Mouse (Mus musculus) urinary bladder, postnatal 36 days (tissue): Measurements from ENCODE around the gene Csgalnact2.

Experiments used
- DNase-seq, 2 experiments: peaks; one replicate each; pipeline ENCODE4 v3.0.0; 2022; ENCODE audit warnings: low spot score in 2 of 2, mixed read lengths in 1 of 2

The Csgalnact2 gene

DNA sequence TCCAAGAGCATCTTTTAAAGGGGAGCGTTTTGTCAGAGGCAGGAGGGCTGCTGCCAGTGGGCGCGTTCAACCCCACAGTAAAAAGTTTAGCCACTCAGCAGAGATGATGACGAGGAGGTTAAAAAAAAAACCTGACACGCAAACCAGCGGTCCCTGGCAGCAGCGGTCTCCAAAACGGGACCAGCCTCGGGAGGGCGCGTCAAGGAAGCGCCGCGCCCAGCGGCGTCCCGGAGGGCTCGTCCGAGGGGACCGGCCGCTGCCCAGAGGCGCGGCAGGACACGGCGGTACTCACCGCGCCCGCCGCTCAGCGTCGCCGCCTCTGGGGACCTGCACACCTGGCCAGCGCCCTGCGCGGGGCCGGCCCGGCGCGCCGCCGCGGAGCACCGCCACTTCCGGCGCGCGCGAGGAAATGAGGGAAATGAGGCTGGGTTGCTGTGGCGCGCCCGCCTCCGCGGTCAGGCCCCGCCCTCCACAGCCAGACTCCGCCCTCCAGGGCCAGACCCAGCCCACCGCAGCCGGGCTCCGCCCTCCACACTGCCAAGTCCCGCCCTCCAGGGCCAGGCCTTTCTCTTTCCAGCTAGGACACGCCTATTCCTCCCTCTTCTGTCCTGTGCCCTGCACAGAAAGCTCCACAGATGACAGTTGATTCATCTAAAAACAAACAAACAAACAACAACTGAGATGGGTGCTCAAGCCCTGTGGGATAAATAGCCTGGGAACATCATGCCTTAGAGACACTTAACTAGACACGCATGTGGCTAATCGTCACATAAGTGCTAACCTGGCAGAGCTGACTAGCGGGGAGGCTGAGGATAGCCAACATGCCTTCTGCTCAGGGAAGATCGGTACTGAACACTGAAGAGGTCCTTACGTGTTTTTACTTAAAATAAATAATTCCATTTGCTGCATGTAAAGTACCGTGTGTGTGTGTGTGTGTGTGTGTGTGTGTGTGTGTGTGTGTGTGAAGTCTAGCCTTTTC, at the start of gene Csgalnact2:
Gene Csgalnact2 (minus strand): TSS at position 410 of the 979 bp plus-strand sequence.
- DNase-seq, result peak; percentile 95 to 96

DNA sequence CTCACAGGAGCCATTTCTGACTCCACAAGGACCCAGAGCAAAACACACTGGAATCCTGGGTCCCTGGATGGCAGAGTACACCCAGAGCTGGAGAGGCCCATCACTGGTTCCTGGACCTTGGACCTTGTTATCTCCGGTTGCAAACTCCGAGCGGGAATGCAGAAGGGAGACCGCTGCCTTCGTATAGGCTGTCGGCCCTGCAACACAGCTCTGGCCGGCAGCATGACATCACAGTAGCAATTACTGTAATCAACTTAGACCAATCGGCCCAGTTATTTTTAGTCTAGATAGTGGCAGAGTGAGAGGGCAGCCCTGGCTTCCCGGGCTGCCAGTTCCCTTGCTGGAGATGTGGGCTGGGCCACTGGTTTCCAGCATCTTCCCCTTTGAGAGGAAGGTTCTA, 49.7 kb upstream of the Csgalnact2 start:
- no peak for DNase-seq

DNA sequence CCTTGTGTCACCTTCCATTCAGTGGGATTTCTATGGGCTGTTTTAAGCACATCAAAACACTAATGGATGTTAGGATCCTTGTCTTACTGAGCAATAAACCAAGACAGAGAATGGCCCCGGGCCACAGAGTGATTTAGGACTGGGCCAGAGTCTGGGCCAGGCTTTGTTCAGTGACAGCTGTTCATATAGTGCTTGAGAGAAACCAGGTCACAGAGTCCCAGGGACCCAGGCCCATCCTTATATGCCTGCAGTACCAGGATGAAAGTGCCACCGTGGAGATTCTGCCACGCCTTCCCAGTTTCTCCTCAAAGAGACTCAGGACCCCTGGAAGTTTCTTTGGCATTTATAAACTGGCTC, 48.3 kb upstream of the Csgalnact2 start:
- DNase-seq, result no peak

DNA sequence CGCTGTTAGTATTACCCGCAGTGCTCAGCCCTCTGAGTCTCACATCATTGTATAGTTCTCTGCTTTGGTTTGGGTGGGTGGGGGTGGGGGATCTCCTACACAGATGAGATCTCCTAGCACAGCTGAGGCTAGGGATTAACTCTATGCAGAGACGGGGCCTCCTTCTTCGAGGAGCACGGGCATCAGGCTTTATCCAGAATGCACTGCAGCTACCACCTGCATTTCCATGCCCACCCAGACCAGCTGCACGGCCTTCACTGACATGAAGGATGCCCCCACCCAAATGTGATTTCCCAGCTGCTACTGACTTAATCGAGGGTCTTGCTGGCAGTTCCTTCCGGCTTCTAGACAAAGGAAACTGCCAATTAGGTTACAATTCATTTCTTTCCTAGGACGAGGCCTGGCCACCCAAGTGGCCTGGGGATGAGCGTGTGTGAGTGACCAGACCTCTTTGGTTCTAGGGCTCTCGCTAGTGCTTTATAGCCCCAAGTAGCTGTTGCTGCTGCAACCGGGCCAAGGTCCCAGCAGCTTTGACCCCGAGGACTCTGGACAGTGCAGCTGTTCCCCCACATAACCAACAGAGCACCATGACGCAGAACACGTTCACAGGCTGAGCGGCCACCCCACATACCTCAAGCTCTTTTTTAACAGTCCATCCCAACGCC, 47.8 kb upstream of the Csgalnact2 start:
- DNase-seq, result no peak

DNA sequence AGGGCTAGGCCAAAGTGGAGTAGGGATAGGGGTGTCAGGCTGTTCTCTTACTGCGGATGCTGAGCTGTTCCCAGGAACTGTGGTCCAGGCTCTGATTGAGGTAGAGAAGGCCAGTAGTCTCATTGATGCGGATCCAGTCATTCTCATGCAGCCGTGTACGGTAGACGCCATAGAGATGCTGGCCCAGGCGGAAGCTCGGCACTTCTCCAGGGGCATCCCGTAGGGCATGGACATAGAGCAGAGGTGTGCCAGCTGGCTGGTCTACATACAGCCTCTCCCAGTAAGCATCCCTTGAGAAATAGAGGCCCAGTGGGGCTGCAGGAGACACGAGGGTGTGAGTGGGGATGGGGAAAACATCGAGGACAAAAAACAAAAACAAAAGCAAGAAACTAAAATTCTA, 45.2 kb upstream of the Csgalnact2 start:
- no peak for DNase-seq

DNA sequence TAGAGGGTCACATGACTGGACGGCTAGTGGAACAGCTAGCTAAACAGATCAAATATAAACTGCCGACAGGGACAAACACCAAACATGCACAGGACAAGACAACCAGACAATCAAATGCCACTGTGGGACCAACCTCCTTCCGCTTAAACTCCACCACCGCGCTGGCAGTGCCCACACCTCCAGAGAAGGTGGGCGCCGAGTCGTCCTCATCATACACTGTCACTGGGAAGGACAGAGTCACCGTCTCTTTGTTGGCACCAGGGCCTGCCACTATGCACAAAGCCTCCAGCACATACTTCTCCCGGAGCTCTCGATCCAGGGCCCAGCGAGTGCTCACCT, 41.1 kb upstream of the Csgalnact2 start:
- no peak for DNase-seq

DNA sequence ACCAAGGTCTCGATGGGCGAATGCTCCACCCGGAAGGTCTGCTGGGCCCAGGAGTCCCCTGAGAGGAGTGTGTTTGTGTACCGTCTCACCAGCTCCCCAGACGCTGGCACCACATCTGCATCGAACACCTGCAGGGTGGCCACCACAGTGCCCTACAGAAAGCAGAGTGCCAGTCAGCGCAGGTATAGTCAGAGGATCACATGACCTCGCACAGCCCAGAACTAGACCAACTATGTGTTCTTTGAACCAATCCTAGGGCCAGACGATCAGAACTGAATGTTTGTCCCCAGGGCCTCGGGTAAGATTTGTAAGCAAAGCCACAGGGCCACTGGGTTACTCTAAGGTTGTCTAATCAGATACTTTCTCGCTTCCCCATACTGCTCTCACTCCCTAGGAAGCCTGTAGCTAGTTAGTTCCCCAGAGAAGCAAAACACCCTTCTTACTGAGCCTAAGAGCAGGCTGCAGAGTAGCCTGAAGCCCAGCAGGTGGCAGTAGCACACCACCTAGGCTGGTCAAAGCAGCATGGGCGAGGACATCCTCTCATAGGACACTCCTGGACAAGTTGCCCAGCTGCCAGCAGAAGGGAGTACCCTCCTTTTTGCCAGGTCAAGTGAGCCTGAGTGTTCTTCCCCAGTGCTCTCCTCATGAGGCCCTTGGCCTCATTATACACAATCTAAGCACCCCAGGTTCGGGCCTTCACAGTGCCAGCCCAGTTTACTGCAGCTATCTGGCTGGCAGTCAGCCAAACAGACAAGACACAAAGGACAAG, 40.6 kb upstream of the Csgalnact2 start:
- DNase-seq, result peak; percentile 44 to 65

DNA sequence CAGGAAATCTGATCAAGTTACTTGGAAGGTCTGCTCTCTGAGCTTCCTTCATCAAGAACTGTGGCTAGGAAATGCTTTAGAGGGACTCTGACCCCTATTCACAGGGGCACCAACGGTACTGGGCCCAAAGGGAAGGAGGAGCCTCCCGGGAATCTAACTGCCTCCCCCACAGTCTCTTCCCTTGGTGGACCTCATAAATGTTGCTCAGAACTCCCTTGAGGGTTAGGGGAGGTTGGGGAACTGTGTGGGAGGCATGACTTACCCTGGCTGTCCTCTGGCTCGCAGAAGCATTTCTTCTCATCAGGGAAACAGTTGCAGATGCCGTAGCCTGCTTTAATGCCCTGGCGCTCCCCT, 35.0 kb upstream of the Csgalnact2 start:
- DNase-seq, result no peak

DNA sequence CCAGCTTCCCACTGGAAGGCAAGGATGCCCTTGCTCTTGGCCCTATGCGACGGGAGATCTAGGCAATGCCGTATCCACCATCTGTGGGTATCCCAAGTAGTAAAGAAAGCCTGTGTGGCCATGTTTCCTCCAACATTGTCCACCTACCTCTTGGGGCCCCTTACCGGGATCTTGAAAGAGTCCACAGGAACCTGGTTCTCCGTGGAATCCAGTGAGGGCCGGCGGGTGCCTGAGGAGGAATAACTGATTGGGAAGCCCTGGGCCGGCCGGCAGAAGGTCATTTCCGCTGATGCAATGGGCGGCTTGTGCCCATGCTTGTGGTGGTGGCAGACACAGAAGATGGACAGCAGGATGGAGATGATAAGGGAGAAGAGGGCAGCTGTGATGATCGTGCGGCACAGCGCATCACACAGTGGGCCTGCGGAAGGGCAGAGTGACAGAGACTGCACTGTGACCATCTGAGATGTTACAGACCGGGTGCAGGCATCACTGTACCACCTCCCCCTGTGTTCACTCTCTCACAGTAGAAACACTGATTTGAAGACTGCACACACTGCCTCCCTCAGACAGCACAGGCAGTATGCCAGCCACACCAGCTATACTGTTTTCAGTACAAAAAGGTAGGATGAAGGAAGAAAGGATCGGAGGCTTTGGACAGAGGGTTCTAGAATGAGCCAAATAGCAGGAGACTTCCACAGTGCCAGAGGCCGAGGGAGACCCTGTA, 34.5 kb upstream of the Csgalnact2 start:
- DNase-seq, result no peak

DNA sequence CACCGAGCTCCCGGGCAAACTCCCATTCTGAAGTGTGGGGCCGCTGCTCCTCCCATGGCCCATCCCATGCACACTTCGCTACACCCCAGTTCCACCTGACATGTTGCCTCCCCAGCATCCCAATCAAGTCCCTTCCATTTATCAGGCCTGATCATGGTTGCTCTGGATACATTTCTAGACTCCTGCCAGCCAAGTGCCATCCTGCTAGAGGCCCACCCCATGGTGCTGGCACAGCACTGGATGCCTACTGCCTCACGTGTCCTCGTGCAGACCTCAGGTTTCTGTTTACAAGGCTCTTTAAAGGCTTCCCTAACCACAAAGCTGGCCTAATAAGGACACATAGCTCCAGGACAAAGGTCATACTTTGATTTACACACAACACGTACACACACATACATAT, 32.4 kb upstream of the Csgalnact2 start:
- no peak for DNase-seq

DNA sequence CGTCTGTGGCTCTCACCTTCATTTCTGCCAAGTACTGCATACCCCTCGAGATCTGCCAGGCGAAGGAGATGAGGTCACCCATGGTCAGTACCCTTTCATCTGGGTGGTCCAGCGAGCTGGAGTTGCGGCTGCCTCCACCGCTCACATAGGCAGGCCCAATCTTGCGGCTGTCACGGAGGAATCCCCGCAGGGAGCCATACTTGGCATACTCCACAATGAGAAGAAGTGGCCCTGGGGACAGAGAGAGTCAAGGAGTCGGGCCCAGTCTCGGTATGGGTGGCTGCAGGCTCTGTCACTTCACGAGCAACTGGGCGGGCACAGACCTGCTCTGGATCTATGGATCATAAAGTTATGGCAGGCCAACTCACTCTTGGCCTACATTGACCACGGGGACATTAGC, 29.2 kb upstream of the Csgalnact2 start:
- DNase-seq, result no peak

DNA sequence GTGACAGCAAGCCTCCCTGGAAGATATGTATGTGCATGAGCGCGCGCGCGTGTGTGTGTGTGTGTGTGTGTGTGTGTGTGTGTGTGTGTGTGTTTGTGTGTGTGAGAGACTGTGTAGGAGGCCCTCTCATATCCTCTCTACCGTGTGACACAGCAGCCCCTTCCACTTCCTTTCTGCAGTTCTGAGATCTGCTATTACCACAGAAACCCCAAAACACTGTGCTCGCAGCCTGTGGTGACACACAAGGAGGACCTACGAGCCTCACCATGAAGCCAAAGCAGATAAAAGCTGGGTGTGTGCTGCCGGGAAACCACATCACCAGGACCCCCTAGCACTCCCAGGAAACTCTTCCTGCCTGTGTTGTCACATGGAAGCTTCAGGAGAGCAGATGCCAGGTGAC, 28.1 kb upstream of the Csgalnact2 start:
- no peak for DNase-seq

DNA sequence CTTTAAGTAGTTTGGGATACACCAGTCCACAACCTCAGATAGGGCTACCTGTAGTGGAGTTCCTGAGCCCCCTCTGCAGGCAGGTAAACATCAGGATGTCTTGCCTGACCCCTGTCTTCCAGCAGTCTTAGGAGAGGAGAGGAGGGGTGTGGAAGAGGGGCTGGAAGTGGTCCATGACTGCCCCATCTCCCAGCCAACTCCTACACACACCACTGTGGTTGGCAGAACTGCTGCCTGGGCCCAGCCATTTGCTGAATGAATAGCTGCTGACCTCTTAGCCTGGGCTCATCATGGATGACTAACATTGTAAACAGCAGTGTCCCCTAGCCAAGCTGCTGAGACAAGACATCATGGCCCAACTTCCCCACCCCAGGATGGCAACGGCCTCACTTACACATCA, 26.6 kb upstream of the Csgalnact2 start:
- no peak for DNase-seq

DNA sequence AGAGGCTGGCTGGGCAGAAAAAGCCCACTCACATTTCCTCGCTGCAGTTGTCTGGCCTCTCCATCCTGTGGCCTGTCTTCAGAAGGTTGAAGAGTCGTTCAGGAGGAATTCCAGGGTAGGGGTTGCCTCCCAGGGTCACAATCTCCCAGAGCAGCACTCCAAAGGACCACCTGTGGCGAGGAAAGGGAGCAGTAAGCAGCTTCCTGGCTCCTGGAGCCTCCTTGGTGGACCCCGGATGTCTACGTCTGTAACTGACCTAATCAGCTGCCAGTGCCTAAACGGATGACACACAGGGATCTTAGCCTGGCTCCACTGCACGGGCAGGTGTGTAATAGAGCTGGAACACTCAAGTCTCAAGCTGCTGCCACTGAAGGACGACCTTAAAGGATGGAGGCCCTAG, 25.8 kb upstream of the Csgalnact2 start:
- DNase-seq, result no peak

DNA sequence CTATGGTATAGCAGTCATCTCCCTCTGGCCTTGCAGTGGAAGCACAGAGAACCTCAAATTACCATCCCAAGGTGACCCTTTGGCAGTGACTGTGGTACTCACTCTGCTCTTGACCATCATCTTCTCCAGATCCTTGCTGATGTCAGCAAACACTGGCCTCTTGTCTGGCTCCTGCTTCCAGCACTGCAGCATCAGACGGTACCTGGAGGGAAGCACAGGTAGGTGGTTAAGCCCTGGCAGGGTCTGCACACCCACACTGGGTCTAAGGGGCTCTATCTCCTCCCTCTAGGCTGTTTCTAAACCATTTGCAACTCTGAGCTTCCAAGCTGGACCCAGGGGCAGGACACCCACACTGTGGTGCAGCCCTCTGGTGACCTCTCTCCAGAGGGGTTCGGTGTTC, 24.1 kb upstream of the Csgalnact2 start:
- no peak for DNase-seq

DNA sequence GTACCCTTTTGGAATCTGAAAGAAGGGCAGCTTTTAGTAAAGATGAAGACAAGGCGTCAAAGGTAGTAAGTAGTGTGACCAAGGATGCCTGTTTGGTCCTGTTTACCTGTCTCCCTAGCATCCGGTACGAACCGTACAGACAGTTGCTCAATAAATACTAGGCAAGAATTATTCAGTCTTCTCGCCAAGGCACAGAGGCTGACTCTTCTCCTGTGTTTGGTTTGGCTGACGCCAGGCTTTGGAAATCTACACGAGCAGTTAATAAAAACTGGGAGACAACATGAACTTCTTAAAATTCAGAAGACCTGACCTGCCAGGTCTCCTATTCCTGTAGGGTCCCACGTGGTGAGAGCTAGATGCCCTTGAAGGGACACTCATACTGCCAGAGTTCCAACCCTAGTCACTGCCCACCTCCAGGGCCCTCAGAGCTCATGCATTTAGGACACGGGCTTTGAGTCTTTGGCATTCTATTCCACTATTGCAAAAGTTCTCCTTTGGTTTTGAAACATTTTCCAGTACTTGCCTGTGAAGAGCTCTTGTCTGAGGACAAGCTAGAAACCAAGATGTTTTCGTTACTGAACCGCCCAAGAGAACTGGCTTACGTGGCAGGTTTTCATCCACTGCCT, 23.6 kb upstream of the Csgalnact2 start:
- DNase-seq, result no peak

DNA sequence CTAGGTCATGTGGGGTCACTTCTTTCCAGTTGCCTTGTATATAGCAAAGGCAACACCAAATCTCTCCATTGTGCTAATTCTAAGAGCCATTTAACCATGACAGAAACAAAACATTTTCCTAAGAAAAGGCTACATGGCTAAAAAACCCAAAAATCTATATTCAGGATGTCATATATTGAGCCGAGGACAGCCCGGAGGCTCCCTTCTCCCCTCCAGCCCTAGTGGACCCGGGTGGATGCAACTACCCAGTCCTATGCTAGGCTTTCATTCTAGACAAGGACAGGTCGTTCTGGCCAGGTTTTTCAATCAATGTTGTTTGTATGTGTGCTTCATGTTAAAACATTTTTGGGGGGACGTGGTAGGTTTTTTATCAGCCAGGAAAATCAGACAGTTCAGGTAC, 14.2 kb upstream of the Csgalnact2 start:
- no peak for DNase-seq

DNA sequence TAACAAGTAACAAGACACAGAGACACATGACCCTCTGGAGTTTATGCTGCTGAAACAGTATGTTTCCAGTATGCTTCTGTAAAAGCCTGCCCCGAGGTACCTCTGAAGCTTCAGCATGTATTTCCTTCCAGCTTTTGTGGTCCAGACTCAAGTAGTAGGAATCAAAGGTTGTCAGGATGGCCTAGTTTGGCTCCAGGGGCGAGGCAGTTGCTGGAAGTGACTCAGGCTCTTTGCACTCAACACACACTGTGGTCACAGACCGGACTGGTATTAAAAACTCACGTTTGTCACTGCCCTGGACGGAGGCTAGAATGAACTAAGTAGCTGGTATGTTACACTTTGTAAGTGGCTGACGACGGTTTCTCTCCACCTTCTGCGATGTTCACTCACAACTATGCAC, 12.0 kb upstream of the Csgalnact2 start:
- DNase-seq, result no peak

DNA sequence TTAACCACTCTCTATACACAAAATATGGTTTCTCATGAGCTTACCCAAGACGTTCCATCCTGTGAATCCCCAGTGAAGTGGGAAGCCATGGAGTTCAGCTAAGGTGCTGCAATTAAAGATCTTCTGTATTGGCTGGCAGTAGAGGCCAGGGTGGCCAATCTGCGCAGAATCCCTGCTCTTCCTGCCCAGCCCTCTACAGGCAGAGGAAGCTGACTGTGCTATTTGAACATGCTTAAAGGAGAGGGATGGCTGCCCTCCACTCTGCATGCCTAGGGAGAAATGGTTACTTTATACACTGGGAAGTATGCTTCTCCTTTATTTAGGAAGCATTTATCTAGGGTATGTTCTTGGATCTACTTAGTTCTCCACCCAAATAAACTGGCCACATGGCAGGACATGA, 11.6 kb upstream of the Csgalnact2 start:
- DNase-seq, result no peak

DNA sequence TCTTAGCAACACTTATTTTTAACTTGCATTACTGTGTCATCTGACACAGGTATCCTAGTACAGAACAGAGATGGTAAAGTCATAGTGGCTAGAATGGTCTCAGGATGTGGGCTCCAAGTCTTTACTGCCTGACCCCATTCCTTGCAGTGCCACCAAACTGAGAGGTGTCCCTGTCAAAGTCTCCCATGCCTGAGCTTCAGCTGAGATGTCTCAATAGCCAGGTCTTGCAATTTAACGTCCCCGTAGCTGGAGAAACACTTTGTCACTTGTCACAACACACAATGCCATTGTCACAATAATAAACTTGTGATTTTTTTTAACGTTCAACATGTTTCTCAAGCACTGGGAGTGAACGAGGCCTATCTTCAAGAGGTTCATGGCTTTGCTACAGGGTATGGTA, 11.2 kb upstream of the Csgalnact2 start:
- DNase-seq, result no peak

DNA sequence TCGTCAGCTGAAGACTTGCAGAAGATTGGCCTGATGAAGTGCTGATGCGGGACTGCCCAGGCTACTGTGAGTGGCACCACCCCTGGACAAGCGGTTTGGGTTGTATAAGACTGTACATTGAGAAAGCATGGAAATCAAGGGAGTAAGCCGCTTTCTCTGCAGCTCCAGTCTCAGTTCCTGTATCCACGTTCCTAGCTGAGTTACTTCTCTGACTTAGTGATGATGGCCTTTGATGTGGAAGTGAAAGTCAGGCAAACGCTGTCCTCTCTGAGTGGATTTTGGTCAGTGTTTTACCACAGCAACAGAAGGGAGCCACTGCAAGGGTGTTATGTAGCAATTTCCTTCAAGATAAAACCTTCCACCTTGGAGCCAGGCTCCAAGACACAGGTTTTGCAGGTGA, 2.0 kb upstream of the Csgalnact2 start:
- no peak for DNase-seq

DNA sequence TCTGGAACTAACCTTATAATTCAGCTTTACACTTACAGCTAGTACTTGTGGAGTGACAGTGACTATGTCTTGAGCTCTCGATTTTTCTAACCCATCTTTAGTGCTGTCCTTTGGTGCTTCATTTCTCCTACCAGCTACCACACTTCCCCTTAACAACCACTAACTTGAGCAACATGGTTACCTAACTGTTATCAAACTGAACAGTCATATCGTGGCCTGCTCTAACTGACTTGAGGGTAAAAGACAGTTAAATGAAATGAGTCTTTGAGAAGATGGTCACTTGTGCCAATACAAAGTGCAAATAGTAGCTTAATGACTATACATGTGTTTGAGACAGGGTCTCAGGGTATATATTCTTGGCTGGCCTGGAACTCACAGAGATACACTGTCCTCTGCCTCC, 1.8 kb downstream of the Csgalnact2 start:
- DNase-seq, result no peak
